Comparison of ENCODE assay signal across 18 mouse cellular contexts in the genomic region with DNA sequence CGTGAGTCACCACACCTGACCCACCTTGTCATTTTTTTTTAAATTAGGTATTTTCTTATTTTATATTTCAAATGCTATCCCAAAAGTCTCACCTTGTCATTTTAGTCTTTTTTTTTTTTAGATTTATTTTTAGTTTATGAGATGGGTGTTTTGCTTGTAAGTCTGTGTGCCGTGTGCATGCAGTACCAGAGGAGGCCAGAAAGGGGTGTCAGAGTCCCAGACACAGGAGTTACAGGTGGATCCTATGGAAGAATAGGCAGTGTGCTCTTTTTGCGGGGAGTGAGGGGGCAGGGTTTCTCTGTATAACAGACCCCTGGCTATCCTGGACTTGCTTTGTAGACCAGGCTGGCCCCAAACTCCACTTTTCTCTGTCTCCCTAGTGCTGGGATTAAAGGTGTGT. TPM values are rescaled to one million over a fixed set of nuclear protein-coding genes. Genes with fewer than 3 reads are reported as not detected.
DNase-seq lines count a peak whose midpoint lies in the region; ATAC-seq and TF ChIP-seq lines count a peak whose summit lies in the region.
"Had no signal": no experiment of that assay in that cellular context is flagged by ENCODE, and none has a peak within 500 bp of the region (broad histone marks: within the 10 kb centered on the region; RNA-seq: fewer than 3 reads in every experiment).

No protein-coding gene starts in this region.

- TF ChIP-seq CTCF in heart, adult 2 months (IDR thresholded peaks at IDR 0.05): peak; percentile 44
- TF ChIP-seq CTCF in liver, postnatal 0 days (IDR thresholded peaks at IDR 0.05; ENCODE audit: low read depth): peak; percentile 52

- ATAC-seq in liver, postnatal 0 days: no peak
- no peak for ATAC-seq in liver, embryonic 12.5 days
- ATAC-seq: intestine, embryonic 15.5 days had no signal

- no peak overlapping the region for H3K4me2 ChIP-seq in liver, postnatal 0 days (ENCODE audit: low read depth, low read length)
- no peak overlapping the region for H3K4me2 ChIP-seq in liver, embryonic 12.5 days
- H3K4me2 ChIP-seq: embryonic facial prominence, embryonic 15.5 days; intestine, embryonic 15.5 days; neural tube, embryonic 15.5 days had no signal

- intact Hi-C loops in heart, adult 2 months (cut with DNase I): no loop called here
- intact Hi-C loops in heart, postnatal 36 days (cut with DNase I): no loop called here
- intact Hi-C loops in left cerebral cortex, postnatal 14 days (cut with DNase I): no loop called here

- no peak overlapping the region for H3K4me3 ChIP-seq in heart, adult 2 months
- no peak overlapping the region for H3K4me3 ChIP-seq in liver, postnatal 0 days (ENCODE audit: low read depth, low read length)
- no peak overlapping the region for H3K4me3 ChIP-seq in liver, embryonic 12.5 days
- H3K4me3 ChIP-seq: embryonic facial prominence, embryonic 15.5 days; intestine, embryonic 15.5 days; neural tube, embryonic 15.5 days had no signal

- peaks cover under 1% of the 10 kb centered on the region; the same call in 1 of the 2 replicates for H3K4me1 ChIP-seq in heart, adult 2 months (ENCODE audit: control insufficient read depth, insufficient read depth, low read length)
- peaks cover 11% of the 10 kb centered on the region for H3K4me1 ChIP-seq in liver, postnatal 0 days (ENCODE audit: insufficient read depth)
- peaks cover 66% of the 10 kb centered on the region for H3K4me1 ChIP-seq in liver, embryonic 12.5 days

- H3K9me3 ChIP-seq in liver, postnatal 0 days (ENCODE audit: low read length): no peaks in the 10 kb centered on the region
- H3K9me3 ChIP-seq in liver, embryonic 12.5 days (replicated peaks): no peaks in the 10 kb centered on the region
- H3K9me3 ChIP-seq: embryonic facial prominence, embryonic 15.5 days; intestine, embryonic 15.5 days; neural tube, embryonic 15.5 days had no signal

- no peak overlapping the region for H3K27ac ChIP-seq in heart, adult 2 months
- H3K27ac ChIP-seq in liver, postnatal 0 days (ENCODE audit: low read depth): no peak overlapping the region
- H3K27ac ChIP-seq in liver, embryonic 12.5 days: no peak overlapping the region
- H3K27ac ChIP-seq: embryonic facial prominence, embryonic 15.5 days; intestine, embryonic 15.5 days; neural tube, embryonic 15.5 days had no signal

- no peak overlapping the region for H3K9ac ChIP-seq in heart, adult 2 months (ENCODE audit: low read depth, low read length)
- H3K9ac ChIP-seq in liver, postnatal 0 days (replicated peaks): no peak overlapping the region
- no peak overlapping the region for H3K9ac ChIP-seq in liver, embryonic 12.5 days
- H3K9ac ChIP-seq: embryonic facial prominence, embryonic 15.5 days; intestine, embryonic 15.5 days; neural tube, embryonic 15.5 days had no signal

- no peak for TF ChIP-seq POLR2A in heart, adult 2 months (IDR thresholded peaks at IDR 0.05; ENCODE audit: insufficient read depth, low read depth, low read length)

- 93% methylated on average over 3 of the region's 3 CpGs for whole genome bisulfite sequencing in heart, adult 2 months
- WGBS in liver, postnatal 0 days (ENCODE audit: insufficient replicate concordance): 77% methylated on average over 3 of the region's 3 CpGs
- 83% methylated on average over 3 of the region's 3 CpGs for WGBS in liver, embryonic 12.5 days (ENCODE audit: insufficient replicate concordance)

- TF ChIP-seq EP300 in heart, adult 2 months (IDR thresholded peaks at IDR 0.05; ENCODE audit: insufficient read depth, low read depth, low read length): no peak
- TF ChIP-seq EP300 in liver, postnatal 0 days (IDR thresholded peaks at IDR 0.05; ENCODE audit: low read depth): no peak

- H3K79me2 ChIP-seq in heart, adult 2 months (replicated peaks; ENCODE audit: control insufficient read depth, insufficient read depth, low read length): no peaks in the 10 kb centered on the region; the same call in 1 of the 2 replicates

- H3K27me3 ChIP-seq in heart, adult 2 months (ENCODE audit: control insufficient read depth, insufficient read depth, low read length): no peaks in the 10 kb centered on the region
- H3K27me3 ChIP-seq in liver, postnatal 0 days (ENCODE audit: insufficient read depth, low read length): no peaks in the 10 kb centered on the region
- no peaks in the 10 kb centered on the region for H3K27me3 ChIP-seq in liver, embryonic 12.5 days (replicated peaks)
- H3K27me3 ChIP-seq: embryonic facial prominence, embryonic 15.5 days; intestine, embryonic 15.5 days; neural tube, embryonic 15.5 days had no signal

- DNase-seq in heart, adult 2 months: no peak
- DNase-seq in heart, postnatal 36 days: no peak
- DNase-seq in liver, postnatal 0 days: no peak
- peak; percentile 18 for DNase-seq in A20 (ENCODE audit: low read depth, low spot score)
- peak; percentile 56 for DNase-seq in ZHBTc4 (ENCODE audit: low read depth, low spot score)
- DNase-seq in B cell, adult 2 months: no peak
- DNase-seq in left cerebral cortex, postnatal 14 days (ENCODE audit: low spot score in 2 of 2): no peak
- DNase-seq: adrenal gland, adult 8-10 months; cerebellum, adult 8-10 months; kidney, postnatal 36 days; layer of hippocampus, postnatal 36 days; left cerebral cortex, postnatal 4 days; lung, adult 18-20 months; right cerebral cortex, adult 18-20 months had no signal

- H3K36me3 ChIP-seq in heart, adult 2 months (ENCODE audit: control insufficient read depth, insufficient read depth, low read length): no peaks in the 10 kb centered on the region
- H3K36me3 ChIP-seq in liver, postnatal 0 days (replicated peaks; ENCODE audit: insufficient read depth, low read length): peaks cover 7% of the 10 kb centered on the region
- H3K36me3 ChIP-seq in liver, embryonic 12.5 days: peaks cover 48% of the 10 kb centered on the region

RNA-seq across cellular contexts. Expression of gene Nectin2, which starts 11.5 kb away (rescaled TPM):
- total RNA-seq in heart, adult 2 months (2021): 10 to 100 TPM; 30.2 to 41.4 TPM
- polyA plus RNA-seq in heart, adult 2 months (2012; rRNA removed): 29.4 and 30.7 TPM in 2 replicates
- total RNA-seq in heart, postnatal 36 days (2021): 10 to 100 TPM; 33.2 to 41.7 TPM
- polyA plus RNA-seq in liver, postnatal 0 days (2015; fragmentation: Nextera tagmentation; extraction: Ambion mirVana): 51.0 and 51.3 TPM in 2 replicates
- polyA plus RNA-seq in liver, embryonic 12.5 days (2016; fragmentation: Nextera tagmentation; extraction: Ambion mirVana): 31.9 and 34.4 TPM in 2 replicates
- 10 to 100 TPM; 11.6 to 15.2 TPM for total RNA-seq in left cerebral cortex, postnatal 14 days (2021)

RNA-seq across cellular contexts. Expression of gene Tomm40, which starts 23.5 kb away (rescaled TPM):
- total RNA-seq in heart, adult 2 months (2021): 10 to 100 TPM; 92.7 to 98.2 TPM
- polyA plus RNA-seq in heart, adult 2 months (2012; rRNA removed): 81.9 and 91.2 TPM in 2 replicates
- 100 to 1,000 TPM in 1 of 2 experiments, 10 to 100 TPM in 1; 97.7 to 102 TPM for total RNA-seq in heart, postnatal 36 days (2021)
- 81.5 and 83.6 TPM in 2 replicates for polyA plus RNA-seq in liver, postnatal 0 days (2015; fragmentation: Nextera tagmentation; extraction: Ambion mirVana)
- polyA plus RNA-seq in liver, embryonic 12.5 days (2016; fragmentation: Nextera tagmentation; extraction: Ambion mirVana): 188 and 207 TPM in 2 replicates
- total RNA-seq in left cerebral cortex, postnatal 14 days (2021): 100 to 1,000 TPM; 104 to 120 TPM

RNA-seq across cellular contexts. Expression of gene Bcam, which starts 32.0 kb away (rescaled TPM):
- 100 to 1,000 TPM; 190 to 214 TPM for total RNA-seq in heart, adult 2 months (2021)
- polyA plus RNA-seq in heart, adult 2 months (2012; rRNA removed): 240 and 262 TPM in 2 replicates
- 100 to 1,000 TPM; 210 to 232 TPM for total RNA-seq in heart, postnatal 36 days (2021)
- polyA plus RNA-seq in liver, postnatal 0 days (2015; fragmentation: Nextera tagmentation; extraction: Ambion mirVana): 8.8 and 9.3 TPM in 2 replicates
- 11.1 and 11.3 TPM in 2 replicates for polyA plus RNA-seq in liver, embryonic 12.5 days (2016; fragmentation: Nextera tagmentation; extraction: Ambion mirVana)
- total RNA-seq in left cerebral cortex, postnatal 14 days (2021): 10 to 100 TPM; 10.7 to 11.0 TPM

RNA-seq across cellular contexts. Expression of gene Apoe, which starts 39.8 kb away (rescaled TPM):
- 100 to 1,000 TPM; 278 to 293 TPM for total RNA-seq in heart, adult 2 months (2021)
- polyA plus RNA-seq in heart, adult 2 months (2012; rRNA removed): 456 and 519 TPM in 2 replicates
- total RNA-seq in heart, postnatal 36 days (2021): 100 to 1,000 TPM; 308 to 344 TPM
- polyA plus RNA-seq in liver, postnatal 0 days (2015; fragmentation: Nextera tagmentation; extraction: Ambion mirVana): 20,006 and 20,209 TPM in 2 replicates
- polyA plus RNA-seq in liver, embryonic 12.5 days (2016; fragmentation: Nextera tagmentation; extraction: Ambion mirVana): 1,254 and 1,289 TPM in 2 replicates
- total RNA-seq in left cerebral cortex, postnatal 14 days (2021): 1,000 to 10,000 TPM; 1,873 to 2,039 TPM

RNA-seq across cellular contexts. Expression of gene Apoc1, which starts 46.3 kb away (rescaled TPM):
- total RNA-seq in heart, adult 2 months (2021): 1 to 10 TPM; 2.7 to 4.2 TPM
- polyA plus RNA-seq in heart, adult 2 months (2012; rRNA removed): 3.1 and 7.2 TPM in 2 replicates
- total RNA-seq in heart, postnatal 36 days (2021): 1 to 10 TPM; 1.2 to 3.3 TPM
- 5,234 and 5,457 TPM in 2 replicates for polyA plus RNA-seq in liver, postnatal 0 days (2015; fragmentation: Nextera tagmentation; extraction: Ambion mirVana)
- 190 and 197 TPM in 2 replicates for polyA plus RNA-seq in liver, embryonic 12.5 days (2016; fragmentation: Nextera tagmentation; extraction: Ambion mirVana)
- 1 to 10 TPM; 2.2 to 3.3 TPM for total RNA-seq in left cerebral cortex, postnatal 14 days (2021)

Comparison
In these comparisons a context has a peak if more than half of its experiments do, and no peak if none do; other contexts are left out.
1. DNase-seq: peak in A20 (single experiment) and ZHBTc4 (single experiment); none in heart, adult 2 months (0 of 2), heart, postnatal 36 days (0 of 2), liver, postnatal 0 days (single experiment), B cell, adult 2 months (0 of 2) and left cerebral cortex, postnatal 14 days (0 of 2).
2. RNA of gene Bcam, which starts 32.0 kb away (total RNA-seq): 210 to 232 TPM in heart, postnatal 36 days and 190 to 214 TPM in heart, adult 2 months; 10.7 to 11.0 TPM in left cerebral cortex, postnatal 14 days; every median in the first group is over 10 times any median in the second.